Mouse (Mus musculus): ENCODE data around the gene Dcdc2c.

Dcdc2c gene

DNA sequence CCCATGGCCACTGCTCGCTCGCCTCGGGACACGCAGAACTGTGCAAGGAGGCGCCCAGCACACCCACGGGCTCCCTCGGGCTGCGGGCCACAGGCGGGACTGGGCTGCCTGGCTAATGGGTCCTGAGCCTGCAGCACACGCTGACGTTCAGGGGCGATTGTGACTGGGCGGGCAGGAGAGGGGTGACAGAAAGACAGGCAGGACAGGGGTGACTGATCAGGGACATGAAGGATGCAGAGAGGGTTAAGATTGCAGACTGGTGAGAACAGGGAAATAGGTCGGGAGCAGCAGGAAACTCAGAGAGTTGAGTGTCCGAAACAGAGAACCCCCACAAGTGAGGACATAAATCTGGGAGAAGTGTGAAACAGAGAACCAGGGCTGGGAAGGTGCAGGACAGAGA, at the start of gene Dcdc2c:
TSS of gene Dcdc2c (minus strand) at position 101 of the 400 bp plus-strand sequence.
- no peak for DNase-seq (ENCODE audit: low spot score)

DNA sequence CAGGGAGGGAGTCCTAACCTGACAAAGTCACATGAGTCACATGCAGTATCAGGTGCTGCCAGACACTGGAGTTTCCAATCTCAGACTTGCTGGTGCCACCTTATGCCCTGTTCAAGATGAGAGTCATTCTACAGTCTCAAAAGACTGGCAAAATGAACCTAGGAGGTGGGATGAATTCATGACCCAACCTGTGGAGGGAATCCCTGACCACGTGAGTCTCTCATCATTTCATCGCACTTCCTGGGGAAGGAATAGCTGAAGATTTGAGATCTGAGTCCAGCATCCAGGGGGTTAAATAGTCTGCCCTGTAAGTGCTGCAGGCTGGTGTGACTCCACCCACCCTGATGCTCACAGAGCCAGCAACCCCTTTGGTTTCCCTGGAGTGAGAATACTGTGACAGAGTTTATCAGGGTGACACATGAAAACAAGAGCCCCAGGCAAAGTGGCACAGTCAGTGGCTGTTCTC, 46.4 kb upstream of the Dcdc2c start:
- no peak for DNase-seq (ENCODE audit: low spot score)

DNA sequence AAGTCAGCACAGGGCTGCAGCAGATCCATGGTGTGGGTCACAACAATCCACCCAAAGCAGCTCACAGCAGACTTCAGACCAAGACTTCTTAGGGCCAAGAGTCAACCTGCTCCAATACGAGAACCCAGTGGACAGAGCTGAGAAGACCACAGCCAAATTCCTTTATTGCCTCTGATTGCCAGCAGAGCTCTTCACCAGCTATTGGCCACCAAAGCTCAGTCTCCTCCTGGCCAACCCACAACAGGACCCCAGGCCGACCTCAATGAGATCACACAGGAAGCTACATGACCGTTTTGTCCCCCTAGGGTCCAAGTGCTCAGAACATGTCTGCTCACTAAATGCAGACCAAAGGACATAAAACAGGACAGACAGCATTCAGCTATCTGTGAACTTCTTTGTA, 45.9 kb upstream of the Dcdc2c start:
- no peak for DNase-seq (ENCODE audit: low spot score)

GRCm38 (mm10) chr12:28597699-28598098, 45.5 kb upstream of the Dcdc2c start:
- no peak for DNase-seq (ENCODE audit: low spot score)

DNA sequence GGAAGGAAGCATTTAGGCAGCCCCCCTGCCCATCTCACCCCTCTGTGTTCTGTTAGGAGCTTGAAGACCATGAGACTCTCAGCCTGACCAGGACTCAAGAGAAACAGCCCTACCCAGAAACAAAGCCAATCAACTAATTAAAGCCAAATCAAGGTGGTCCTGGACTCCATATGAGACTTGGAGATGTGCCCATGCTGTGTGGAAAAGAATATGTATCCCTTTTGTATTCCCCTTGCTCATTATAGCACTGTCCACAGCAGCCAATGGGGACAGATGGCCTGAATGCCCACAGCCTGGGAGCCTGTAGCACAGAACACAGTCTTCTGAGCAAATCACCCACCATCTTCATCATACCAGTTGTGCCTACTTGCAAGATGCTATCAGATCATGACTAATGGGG, 44.7 kb upstream of the Dcdc2c start:
- DNase-seq (ENCODE audit: low spot score): no peak

- DNase-seq (ENCODE audit: low spot score): no peak
Measured at GRCm38 (mm10) chr12:28590428-28590827, 38.2 kb upstream of the Dcdc2c start.

DNA sequence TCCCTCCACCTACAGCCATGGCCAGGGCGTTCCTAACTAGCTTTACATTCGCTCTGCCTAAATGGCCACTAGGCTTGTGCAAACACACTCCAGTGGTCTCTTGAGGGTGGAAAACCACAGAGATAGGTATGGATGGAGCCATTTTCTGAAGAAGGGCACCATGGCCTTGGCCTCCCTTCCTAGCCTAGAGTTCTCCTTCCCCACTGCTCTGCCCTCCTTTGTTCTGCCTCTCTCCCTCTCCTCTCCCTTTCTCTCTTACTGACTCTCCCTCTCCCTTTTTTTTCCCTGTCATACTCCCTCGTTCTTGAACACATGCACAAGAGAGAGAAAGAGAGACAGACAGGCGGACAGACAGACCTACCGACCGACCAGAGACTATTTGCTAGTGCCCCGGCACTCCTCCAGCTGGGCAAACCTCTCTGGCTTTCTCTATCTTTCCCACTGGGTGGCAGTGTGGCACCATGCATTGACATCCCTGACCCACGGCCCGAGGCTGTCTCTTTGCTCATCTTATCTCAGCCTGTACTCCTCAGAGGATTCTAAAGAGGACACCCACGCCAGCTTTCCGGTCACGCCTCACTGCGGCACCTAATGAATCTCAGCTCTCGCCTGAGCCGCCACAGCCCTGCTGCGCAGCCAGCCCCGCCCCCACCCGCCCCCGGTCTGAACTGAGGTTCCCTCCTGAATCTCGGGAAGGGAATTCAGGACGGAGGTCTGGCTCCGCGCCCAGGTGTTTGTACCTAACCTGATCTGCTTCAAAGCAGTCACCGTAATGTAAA, 37.1 kb upstream of the Dcdc2c start:
- peak; percentile 79 for DNase-seq (ENCODE audit: low spot score)

DNA sequence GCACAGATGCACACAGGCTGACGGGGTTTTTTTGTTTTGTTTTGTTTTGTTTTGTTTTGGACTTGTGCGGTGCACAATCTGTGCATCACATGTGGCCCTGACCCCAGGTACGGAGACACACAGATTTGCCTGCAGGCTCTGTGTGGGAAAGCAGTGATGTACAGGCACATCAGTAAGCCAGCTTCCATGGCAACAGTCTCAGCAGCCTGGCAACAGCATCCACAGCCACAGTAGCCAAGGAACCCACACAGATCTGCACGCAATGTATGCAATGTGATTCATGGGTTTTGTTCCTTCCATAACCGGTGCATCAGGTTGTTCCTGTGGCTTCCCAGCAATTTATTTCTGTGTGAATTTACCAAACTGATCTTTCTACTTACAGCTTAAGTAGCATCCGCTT, 35.8 kb upstream of the Dcdc2c start:
- peak; percentile 57 for DNase-seq (ENCODE audit: low spot score)

DNA sequence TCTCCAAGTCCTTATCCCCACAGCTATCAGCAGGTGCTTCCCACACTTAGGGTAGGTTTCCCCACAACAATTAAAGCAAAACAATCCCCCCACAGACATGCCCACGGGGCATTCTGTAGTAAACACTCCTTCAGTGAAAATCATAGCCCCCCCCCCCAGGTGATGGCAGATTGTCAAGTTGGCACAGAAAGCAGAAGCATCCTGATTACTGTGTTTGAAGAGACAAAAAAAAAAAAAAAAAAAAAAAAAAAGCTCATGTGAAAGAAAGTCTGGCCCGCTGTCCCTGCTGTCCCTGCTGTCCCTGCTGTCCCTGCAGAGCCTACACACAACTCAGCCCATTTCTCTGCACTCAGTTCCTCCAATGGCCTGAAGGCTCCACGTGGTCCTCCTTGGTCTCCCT, 31.8 kb upstream of the Dcdc2c start:
- DNase-seq (ENCODE audit: low spot score): no peak

- no peak for DNase-seq (ENCODE audit: low spot score)
Measured at GRCm38 (mm10) chr12:28582423-28582822, 30.2 kb upstream of the Dcdc2c start, which contains the start of gene Allc. Gene Allc (minus strand): TSS chr12:28582523.

- no peak for DNase-seq (ENCODE audit: low spot score)
Measured at GRCm38 (mm10) chr12:28579132-28579531, 26.9 kb upstream of the Dcdc2c start.

DNA sequence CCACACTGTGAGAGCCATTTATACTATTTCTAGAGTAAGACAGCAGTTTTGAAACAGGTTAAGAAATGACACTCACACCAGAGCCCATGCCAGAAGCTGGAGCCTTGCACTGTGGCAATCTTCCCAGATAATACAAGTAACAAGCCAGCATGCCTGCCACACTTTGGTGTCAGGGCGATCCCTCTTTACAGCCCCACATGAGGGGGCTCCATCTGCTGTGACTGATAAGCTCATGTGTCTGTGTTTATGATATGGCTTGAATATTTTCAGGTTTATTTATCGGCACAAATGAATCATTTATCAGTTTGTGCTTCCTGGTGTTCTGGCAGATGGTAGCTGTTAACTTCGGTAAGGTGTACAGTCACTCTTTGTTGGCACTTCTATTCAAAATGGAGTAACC, 25.9 kb upstream of the Dcdc2c start:
- no peak for DNase-seq (ENCODE audit: low spot score)

DNA sequence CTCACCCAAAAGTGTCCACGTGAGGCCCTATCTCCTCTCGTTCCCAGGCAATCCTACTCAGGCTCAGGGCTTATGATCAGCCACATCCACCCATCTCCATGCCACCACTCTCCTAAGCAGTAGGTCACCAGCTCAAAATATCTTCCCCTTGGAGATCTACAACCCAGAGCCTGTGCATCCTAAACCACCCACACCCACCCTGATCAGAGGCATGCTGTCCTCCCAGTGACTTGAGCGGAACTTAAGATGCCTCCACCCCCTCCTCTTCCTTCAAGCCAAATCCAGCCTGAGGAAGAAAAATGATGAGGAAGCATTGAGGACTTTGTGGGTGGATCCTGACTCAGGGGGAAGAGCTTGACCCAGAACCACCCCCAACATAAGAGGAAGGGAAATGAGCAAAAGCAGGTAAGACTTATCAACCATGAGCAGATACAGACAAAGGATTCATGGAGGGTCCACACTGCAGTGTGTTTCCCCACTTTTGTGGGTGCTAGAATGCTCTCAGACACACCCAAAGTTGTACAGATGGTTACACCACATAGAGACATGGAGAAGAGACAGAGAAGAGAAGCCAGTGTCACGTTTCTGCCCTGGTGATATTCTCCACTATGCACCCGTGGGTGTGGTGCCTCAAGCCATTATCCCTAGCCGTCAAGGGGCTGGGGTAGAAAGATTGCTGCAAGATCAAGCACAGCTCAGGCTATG, 23.3 kb upstream of the Dcdc2c start:
- DNase-seq (ENCODE audit: low spot score): no peak

DNA sequence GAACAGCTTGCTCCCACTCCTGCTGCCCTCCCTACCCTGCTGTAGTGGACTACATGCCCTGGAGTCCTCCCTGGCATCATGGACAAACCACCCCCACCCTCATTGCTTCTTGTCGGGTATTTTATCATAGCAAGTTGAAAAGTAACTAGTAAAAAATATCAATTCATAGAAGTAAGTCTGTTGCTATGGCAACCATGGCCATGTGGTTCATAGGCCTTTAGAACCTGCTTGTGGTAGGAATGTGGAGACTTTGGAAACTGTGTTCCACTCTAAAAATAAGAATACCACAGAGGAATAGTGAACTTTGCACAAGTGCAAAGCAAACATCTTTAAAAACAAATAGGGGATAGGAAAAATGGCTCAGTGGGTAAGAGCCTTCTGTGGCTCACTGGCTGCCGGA, 20.0 kb upstream of the Dcdc2c start:
- no peak for DNase-seq (ENCODE audit: low spot score)

DNA sequence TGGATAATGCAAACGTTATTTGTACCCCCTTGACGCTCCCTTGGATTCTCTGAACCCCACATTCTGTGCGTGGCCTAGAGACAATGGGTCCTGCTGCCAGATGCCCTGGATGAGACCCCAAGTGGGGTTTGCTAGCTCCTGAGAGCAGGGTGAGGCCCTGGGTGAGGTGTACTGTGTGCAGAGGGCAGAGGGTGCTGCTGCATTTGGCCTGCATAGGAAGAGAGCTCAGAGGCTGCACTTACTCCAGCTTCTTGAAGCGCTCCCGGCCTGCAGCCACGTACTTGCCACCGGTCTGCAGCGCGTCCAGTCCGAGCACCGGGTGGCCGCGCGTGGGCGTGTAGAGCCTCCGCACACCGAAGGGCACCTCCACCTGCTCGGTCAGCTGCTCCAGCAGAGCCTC, 424 bp downstream of the Dcdc2c start:
- DNase-seq (ENCODE audit: low spot score): no peak

DNA sequence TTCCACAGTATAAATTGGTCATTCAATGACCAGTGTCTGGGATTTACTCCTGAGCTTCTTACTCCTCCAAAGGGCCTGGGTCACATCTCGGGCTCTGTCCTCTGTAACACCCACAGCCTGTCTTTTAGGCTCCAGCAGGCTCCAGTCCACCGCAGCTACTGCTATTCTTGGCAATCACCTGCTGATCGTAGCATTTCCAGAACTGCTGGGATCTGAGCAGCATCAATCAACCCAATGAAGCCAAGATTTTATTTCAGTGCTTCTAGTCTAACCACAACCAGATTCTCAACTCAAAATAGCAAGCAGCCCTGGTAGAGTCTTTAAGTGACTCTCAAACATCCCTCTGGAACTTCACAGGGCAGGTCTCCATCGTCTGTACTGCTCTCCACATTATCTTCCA, 3.3 kb downstream of the Dcdc2c start:
- no peak for DNase-seq (ENCODE audit: low spot score)

DNA sequence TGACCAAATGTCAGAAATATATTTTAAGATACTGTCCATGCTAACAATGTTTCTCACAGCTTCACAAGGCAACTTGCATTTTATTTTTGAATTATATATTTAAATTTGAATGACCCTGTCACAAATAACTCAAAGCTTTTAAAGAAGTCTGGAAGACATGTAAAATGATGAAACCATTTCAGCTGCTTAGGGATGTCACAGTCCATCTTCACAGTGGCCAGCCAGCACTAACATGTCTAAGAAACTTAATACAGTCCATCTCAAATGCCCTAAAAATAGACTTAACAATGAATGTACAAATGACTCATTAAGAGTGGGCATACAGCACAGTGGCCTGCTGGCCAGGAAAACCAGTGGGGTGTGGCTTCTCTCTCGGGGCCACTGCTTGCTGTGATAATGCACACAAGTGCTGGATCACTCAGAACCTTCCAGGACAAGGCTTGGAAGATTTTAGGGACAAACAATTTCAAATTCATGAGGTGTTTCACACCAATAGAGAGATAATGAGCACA, 37.9 kb downstream of the Dcdc2c start:
- DNase-seq (ENCODE audit: low spot score): no peak

DNA sequence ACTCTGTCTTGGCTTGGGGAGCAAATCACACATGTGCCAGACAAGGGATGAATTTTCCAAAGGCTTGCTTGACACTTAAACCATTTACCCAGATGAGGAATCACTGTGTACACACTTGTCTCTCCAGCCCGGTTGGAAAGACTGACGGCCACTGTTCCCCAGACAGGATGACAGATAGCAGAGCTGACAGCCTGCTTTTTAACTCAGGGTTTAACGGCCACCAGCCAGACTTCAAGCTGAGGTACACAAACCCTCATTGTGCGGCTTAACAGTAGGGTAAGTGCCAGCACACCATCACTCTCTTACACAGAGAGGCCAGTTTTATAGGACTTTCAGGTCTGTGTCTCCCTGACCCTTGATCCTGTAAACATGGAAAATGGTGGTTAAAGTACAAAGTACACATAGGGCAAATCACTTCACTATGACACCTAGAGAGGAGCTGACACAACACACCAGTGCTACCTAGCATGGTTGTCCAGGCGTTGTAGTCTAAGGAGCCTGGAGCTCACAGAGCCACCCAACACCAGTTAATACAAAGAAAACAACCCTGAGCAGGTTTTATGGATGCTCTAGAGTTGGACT, 42.4 kb downstream of the Dcdc2c start:
- no peak for DNase-seq (ENCODE audit: low spot score)

DNA sequence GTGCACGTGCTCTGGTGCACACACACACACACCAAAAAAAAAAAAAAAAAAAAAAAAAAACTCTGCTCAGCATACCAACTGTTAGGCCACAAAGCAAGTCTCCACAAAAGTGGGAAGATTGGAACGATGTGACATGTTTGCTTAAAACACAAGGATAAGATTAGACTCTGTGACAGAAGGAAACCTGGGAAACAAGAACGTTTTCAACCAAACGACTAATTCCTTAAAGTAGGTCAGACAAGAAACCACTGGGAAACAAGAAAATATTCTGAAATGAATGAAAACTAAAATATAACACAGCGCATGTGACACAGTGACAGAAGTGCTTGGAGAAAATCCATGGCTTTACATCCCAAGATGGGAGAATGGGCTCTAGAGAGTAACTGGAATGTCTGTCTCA, 57.9 kb downstream of the Dcdc2c start:
- no peak for DNase-seq (ENCODE audit: low spot score)

DNA sequence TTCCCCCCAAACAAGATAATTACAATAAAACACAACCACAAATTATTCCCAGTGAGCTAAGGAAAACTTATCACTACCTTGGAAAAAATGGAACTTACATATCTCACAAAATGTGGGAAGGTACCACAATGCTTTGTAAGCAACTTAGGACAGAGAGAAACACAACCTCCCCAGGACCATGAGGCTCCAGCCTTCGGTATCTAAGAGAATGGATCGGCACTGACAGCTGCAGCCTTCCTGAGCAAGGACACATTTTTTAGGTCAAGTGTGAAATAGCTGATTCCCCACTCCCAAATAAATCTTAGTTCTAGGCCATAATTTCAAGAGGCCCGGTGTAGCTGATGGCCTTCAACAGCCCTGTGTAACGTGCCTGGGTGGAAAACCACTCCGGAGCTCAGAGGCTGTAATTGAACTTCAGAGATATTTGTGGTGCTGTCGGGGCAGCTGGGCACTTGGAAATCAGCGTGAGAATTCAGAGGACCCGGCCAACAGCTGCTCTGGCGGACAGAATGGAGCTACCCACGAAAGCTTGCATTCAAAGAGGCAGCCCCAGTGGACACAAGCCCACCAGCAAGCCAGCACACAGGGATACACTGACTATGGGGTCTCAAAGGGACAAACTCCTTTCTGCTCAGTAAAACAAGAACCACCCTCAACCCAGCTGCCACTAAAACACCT, 69.6 kb downstream of the Dcdc2c start:
- DNase-seq (ENCODE audit: low spot score): no peak

- no peak for DNase-seq (ENCODE audit: low spot score)
Measured at GRCm38 (mm10) chr12:28460951-28461431, 91.2 kb downstream of the Dcdc2c start.

- no peak for DNase-seq (ENCODE audit: low spot score)
Measured at GRCm38 (mm10) chr12:28460523-28460922, 91.7 kb downstream of the Dcdc2c start.
